Mouse (Mus musculus) lung, adult 2 months (tissue): ENCODE data around the gene Ddi2.

ENCODE experiments used
- CTCF ChIP-seq: fragments of 200-500 bp; IDR thresholded peaks from 2 replicates; pipeline ENCODE4 v1.5.1; 2011; ENCODE audit warnings: mild to moderate bottlenecking, low read length, control low read depth; ENCODE audit not compliant: insufficient read depth
- POLR2A ChIP-seq: fragments of 200-500 bp; IDR thresholded peaks from 2 replicates; pipeline ENCODE4 v1.6.1; 2011; ENCODE audit warnings: low read depth, mild to moderate bottlenecking, control low read depth, low read length, borderline replicate concordance; ENCODE audit errors: extremely low read depth

DNA sequence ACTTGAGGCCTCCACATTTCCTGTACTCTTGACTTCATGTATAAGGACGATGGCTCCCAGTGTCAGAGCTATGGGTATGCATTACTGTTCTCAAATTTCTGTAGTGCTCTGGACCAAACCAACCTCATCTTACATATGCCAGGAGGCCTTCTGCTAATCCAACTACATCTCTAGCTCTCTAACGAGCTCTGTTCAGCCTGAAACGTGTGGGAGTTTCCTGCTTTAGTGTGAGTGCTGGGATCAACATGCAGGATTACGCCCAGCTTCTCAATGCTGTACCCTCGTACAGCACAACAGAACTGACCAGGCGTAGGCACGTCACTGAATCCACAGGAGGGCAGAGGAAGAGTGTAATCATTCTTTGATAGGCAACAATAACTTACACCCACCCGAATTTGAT, 36.7 kb downstream of the Ddi2 start:
- TF ChIP-seq POLR2A (no peak), CTCF (no peak)
